Mouse (Mus musculus): ENCODE measurements around the gene Ep400. TPM values are rescaled to one million over a fixed set of nuclear protein-coding genes. Genes with fewer than 3 reads are reported as not detected.

Gene Ep400
- total RNA-seq (2017), result 47.0 and 56.7 TPM in 2 replicates

DNA sequence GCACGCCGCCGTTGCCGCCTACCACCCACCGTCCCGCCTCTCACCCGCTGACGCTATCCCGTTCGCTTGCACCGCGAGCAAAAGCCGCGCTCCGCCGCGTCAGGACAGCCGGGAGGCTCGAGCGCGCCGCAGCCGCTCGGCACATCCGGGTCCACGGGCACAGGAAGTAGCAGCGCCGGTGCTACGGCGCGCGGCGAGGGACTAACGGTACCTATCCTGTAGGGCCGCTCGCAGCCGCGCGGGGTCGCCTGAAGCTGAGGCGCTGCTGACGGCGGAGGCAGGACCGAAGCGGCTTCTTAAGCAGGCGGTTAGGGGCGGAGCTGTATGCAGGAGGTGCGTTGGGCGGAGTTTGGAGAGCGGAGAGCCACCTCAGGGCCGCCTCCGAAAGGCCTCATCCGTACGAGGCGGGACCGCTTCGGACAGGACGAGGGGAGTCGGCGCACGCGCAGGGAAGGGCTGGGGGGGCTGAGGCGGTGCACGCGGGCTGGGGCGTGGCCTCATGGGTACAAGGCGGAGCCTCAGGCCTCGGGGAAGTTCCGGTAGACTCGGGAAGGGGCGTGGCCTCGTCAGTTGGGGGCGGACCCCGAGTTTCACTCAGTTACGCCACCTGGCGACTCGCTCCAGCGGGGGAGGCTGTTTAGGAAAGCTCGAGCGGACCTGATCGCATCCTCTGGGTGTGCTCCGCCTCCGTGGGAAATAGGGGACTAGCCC lies at the start of gene Ep400:
Ep400 (minus strand) TSS at position 270 of the 711 bp plus-strand sequence.
- peak; percentile 94 to 95 for ATAC-seq (replicated peaks in 1 of 2; ENCODE audit: insufficient read depth in 1 of 2, low FRiP score in 2 of 2, low TSS enrichment in 1 of 2, low read depth in 1 of 2, poor library complexity in 2 of 2, severe bottlenecking in 2 of 2)

DNA sequence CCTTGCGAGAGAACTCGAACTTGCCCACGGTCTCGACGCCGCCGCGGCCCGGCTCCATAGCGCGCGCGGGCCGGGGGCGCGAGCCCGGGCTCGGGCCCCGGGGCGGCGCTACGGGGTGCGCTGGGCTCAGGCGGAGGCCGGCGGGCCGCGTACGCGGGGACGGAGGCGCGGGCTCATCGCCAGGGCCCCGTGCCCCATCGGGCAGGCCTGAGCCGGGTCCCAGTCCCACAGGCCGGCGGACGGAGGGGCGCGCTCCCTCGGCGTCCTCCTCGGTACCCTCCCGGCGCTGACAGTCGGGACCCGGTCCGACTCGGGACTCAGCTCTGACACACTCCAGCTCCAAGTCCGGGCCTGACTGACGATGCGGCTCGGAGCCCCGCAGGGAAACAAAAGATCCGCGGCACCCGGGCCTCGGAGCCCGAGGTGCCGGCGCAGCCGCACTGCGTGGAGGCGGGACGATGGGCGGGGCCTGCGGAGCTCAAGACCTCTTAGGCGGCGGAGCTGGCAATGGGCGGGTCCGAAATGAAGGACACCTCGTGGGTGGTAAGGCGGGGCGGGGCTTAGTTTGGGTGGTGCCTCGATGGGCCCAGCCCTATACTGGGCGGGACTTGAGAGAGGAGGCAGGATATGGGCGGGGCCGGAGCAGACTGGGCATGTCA lies 39.3 kb upstream of the Ep400 start, which contains the start of gene Ulk1:
Ulk1 (minus strand) TSS at position 431 of the 659 bp plus-strand sequence.
- ATAC-seq (replicated peaks in 1 of 2; ENCODE audit: insufficient read depth in 1 of 2, low FRiP score in 2 of 2, low TSS enrichment in 1 of 2, low read depth in 1 of 2, poor library complexity in 2 of 2, severe bottlenecking in 2 of 2), result peak; percentile 87 to 88

DNA sequence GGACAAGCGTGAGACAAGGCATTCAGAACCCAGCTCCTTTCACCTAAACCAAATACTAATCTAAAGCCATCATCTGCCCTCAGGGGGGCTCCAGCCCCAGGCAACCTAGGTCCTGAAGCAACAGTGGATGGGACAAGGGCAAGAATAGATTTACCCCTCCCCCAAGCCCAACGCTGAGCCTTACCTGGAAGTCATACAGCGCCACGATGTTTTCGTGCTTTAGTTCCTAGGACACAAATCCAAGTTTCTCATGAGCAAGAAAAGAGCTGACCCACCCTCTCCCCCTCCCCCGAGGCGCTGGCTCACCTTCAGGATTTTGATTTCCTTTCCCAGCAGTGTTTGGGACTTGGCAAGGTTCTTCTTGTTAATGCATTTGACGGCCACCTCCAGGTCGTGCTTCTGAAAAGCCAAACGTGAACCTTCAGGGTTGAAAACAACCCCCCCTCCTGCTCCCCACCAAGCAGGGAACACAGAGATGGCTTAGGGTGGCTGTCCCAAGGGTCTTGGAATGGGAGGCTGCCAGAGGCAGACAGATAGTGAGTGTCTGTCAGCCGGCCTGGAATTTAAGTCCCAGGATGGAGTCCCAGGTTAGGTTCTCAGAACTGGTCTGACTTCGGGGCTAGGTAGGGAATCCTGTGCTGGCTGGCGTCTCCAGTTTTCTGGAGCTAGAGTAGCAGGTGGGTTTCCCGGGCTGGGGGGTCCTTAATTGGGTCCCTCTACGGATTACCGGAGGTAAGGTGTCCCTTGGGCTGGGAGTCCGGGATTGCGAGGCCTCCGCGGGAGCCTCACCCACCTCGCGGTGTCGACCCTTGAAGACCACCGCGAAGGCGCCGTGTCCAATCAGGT lies 38.5 kb upstream of the Ep400 start:
- no peak for ATAC-seq (replicated peaks in 1 of 2; ENCODE audit: insufficient read depth in 1 of 2, low FRiP score in 2 of 2, low TSS enrichment in 1 of 2, low read depth in 1 of 2, poor library complexity in 2 of 2, severe bottlenecking in 2 of 2)

DNA sequence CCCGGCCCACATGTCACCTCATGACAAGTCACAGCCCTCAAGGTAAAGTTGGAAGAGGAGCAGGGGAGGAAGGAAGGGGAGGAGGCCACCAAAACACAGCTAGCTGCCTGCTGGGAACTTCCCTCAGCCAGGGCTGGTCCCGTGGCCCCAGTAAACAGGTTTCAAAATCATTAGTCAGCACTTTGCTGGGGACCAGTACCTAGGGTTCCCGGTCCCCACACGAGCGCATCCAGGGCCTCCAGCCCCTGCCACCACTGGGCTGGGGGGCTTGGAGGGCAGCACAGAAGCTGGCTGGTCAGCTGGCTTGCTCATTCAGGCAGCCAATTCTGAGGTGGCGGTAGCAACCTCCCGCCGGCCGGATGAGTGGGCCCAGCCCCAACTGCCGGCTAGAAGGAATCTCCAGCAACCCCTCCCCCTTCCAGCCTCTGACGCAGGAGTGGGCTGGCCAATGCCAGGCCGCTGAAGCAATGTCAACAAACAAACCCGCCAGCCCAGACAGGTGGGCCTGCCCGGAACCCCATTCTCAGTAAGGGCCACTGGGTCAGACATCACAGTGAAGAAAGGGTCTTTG lies 37.6 kb upstream of the Ep400 start:
- ATAC-seq (replicated peaks in 1 of 2; ENCODE audit: insufficient read depth in 1 of 2, low FRiP score in 2 of 2, low TSS enrichment in 1 of 2, low read depth in 1 of 2, poor library complexity in 2 of 2, severe bottlenecking in 2 of 2), result peak; percentile 70 to 71

DNA sequence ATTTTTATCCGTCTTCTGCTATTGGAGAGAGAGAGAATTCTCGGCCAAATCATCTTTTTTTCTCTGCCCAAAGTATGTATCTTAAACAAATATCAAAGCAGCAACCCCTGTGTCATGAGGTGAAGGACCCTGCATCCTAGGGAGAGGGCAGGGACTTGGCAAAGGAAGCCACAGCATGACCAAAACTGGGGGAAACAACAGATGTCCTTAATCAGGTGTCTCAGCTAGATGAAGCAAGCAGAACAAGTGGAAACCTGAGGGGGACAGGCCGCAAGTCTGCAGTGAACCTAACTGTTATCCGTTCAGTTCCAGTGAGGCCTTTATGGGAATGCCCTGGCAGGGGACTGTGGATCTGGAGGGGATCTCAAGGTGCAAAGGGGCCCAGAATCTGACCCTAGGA lies 36.9 kb upstream of the Ep400 start:
- no peak for ATAC-seq (replicated peaks in 1 of 2; ENCODE audit: insufficient read depth in 1 of 2, low FRiP score in 2 of 2, low TSS enrichment in 1 of 2, low read depth in 1 of 2, poor library complexity in 2 of 2, severe bottlenecking in 2 of 2)

DNA sequence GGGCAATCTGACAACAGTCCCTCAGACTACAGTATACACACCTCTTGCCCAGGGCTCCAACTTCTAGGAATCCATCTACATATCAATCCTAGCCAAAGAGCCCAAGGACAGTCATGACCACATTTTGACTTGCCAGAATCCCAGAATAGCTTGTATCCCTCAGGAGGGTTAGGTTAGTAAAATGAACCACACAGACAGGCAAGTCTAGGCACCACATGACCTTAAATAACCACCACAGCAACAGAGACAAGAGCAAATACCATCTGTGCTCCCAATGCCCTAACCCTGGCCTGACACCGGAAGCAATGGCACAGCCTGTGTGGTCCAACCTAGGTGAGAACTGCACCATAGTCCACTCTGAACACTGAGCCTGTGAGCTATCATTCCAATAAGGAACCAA lies 36.2 kb upstream of the Ep400 start:
- no peak for ATAC-seq (replicated peaks in 1 of 2; ENCODE audit: insufficient read depth in 1 of 2, low FRiP score in 2 of 2, low TSS enrichment in 1 of 2, low read depth in 1 of 2, poor library complexity in 2 of 2, severe bottlenecking in 2 of 2)

DNA sequence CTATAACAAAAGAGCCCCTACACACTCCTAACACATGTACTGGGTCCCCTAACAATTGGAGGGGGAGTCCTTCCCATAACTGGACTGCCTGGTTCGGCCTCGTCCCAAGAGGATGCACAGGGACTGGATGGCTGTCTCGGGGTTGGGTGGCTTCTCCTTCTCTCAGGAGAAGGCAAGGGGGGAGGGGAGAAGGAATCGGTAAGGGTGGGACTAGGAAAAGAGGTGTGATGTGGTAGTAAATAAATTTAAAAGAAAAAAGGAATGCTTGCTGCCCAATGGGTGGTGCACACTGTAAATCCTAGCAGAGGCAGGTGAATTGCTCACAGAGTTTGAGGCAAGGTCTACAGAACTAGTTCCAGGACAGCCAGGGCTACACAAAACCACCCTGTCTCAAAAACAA lies 35.6 kb upstream of the Ep400 start:
- ATAC-seq (replicated peaks in 1 of 2; ENCODE audit: insufficient read depth in 1 of 2, low FRiP score in 2 of 2, low TSS enrichment in 1 of 2, low read depth in 1 of 2, poor library complexity in 2 of 2, severe bottlenecking in 2 of 2), result no peak

DNA sequence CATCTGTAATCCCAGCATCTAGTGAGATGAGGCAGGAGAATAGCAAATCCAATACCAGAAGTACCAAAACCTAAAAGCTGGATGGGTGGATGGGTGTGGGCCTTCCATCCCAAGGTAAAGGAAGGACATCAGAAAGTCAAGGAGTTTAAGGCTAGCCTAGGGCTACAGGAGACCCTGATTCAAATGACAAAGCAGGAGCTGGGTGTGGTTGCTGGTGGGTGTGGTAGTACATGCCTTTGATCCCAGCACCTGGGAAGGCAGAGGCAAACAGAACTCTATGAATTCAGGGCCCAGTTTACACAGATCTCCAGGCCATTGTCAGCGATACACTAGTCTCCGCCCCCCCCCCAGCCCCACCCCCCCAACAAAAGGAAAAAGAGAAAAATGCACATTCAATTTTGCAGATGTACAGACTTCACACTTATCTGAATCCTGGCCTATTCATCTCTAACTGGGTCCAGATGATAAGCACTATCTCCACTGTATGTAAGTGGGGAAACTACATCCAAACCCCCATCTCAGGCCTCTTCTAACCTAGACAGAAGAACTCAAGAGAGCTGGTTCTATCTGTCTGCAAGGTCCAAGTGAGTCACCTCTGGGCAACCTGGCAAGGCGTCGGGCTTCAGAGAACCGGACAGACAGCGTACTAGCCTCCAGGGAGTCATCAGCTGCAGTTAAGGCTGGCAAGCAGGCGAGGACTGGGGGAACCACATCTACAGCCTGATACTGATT lies 33.7 kb upstream of the Ep400 start:
- ATAC-seq (replicated peaks in 1 of 2; ENCODE audit: insufficient read depth in 1 of 2, low FRiP score in 2 of 2, low TSS enrichment in 1 of 2, low read depth in 1 of 2, poor library complexity in 2 of 2, severe bottlenecking in 2 of 2), result no peak

DNA sequence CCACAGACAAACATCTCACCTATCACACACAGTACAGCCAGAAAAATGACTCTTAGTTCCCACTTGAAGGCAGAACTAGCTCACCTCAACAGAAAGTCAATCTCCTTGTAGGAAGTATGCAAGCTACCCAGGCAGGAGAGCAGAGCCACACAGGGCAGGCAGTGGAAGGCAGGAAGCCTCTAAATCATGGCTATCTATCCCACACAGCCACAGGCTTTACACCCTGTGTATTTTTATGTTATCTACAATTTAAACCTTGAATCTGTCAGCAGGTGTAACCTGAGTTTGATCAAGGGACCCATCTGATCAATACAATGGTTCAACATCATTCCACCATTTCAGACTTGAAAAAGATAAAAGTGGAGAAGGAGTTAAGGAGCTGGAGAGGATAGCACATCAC lies 32.3 kb upstream of the Ep400 start:
- ATAC-seq (replicated peaks in 1 of 2; ENCODE audit: insufficient read depth in 1 of 2, low FRiP score in 2 of 2, low TSS enrichment in 1 of 2, low read depth in 1 of 2, poor library complexity in 2 of 2, severe bottlenecking in 2 of 2), result no peak

DNA sequence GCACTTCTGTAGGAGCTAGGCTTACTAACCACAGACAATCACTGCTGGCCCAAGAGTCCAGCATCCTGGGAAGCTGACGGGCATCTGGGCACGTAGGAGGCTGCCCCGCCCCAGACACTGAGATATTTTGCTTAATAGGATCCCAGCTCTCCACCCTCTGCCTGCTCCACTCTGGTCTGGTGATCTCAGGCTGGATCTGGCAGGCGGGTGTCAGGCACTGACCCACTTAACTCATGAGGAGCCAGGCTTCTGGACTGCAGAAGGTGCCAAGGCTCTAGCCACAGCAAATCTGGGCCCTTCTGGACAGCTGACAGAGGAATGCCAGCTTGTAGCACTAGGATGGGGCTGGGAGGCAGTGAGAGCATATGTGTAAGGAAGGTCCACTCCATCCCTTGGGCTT lies 31.7 kb upstream of the Ep400 start:
- no peak for ATAC-seq (replicated peaks in 1 of 2; ENCODE audit: insufficient read depth in 1 of 2, low FRiP score in 2 of 2, low TSS enrichment in 1 of 2, low read depth in 1 of 2, poor library complexity in 2 of 2, severe bottlenecking in 2 of 2)

DNA sequence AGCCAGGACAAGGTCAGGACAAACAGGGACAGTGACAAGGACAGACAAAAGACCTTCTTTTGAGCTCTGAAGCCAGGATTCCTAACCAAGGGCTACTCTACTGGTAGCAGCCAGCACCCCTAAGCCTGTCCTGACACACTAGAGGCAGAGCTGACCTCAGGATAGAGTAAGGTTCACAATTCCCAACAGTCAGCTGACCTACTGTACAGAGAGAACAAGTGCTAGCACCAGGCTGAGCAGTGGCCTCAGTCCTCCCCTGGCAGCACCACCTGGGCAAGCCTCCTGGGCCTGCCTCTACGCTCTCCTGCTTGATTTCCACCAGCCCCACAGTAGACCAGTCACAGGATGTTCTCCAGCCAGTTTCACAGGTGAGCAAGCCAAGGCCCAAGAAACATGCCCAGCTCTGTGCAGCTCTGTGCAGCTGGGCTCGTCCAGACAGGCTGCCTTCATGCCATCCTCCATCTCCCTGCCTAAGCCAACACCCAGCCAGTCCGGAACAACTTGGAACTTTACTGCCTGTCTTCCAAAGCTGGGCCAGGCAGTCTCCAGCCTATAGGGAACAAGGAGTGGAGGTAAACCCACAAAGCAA lies 30.6 kb upstream of the Ep400 start:
- ATAC-seq (replicated peaks in 1 of 2; ENCODE audit: insufficient read depth in 1 of 2, low FRiP score in 2 of 2, low TSS enrichment in 1 of 2, low read depth in 1 of 2, poor library complexity in 2 of 2, severe bottlenecking in 2 of 2), result no peak

DNA sequence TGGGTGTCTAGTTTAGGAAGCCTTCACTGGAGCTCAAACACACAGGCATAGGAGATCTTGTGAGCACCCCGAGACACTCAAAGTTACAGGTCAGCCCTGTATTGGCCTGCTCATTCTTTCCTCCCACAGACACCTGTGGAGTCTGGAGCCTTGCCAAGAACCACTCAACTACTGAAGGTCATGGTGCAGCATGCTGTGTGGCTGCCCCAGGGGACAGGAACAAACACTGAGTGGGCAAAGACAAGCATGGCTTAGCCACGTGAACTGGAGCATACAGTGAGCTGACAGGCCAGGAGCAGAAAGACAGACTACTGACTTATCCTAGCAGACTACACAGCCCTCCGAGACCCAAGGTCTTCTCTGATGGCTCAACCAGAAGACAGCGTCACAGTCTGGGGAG lies 27.2 kb upstream of the Ep400 start:
- no peak for ATAC-seq (replicated peaks in 1 of 2; ENCODE audit: insufficient read depth in 1 of 2, low FRiP score in 2 of 2, low TSS enrichment in 1 of 2, low read depth in 1 of 2, poor library complexity in 2 of 2, severe bottlenecking in 2 of 2)

DNA sequence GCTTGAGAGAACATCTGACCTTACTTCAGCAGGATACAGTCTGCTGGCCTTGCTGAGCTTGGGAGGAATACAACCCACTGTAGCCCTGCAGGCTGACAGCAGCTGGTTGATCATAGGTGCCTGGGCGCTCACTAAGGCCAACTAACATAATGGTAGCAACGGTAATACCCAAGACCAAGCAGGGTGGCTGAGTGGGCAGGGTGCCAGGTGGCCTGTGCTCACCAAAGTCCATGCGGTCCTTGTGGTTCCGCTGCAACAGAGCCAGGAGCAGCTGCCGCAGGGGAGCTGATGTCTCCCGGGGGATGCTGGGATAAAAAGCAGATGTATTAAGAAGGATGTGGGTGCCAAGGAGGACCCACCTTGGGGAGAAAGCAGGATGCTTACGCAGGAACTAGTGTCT lies 23.8 kb upstream of the Ep400 start:
- no peak for ATAC-seq (replicated peaks in 1 of 2; ENCODE audit: insufficient read depth in 1 of 2, low FRiP score in 2 of 2, low TSS enrichment in 1 of 2, low read depth in 1 of 2, poor library complexity in 2 of 2, severe bottlenecking in 2 of 2)

DNA sequence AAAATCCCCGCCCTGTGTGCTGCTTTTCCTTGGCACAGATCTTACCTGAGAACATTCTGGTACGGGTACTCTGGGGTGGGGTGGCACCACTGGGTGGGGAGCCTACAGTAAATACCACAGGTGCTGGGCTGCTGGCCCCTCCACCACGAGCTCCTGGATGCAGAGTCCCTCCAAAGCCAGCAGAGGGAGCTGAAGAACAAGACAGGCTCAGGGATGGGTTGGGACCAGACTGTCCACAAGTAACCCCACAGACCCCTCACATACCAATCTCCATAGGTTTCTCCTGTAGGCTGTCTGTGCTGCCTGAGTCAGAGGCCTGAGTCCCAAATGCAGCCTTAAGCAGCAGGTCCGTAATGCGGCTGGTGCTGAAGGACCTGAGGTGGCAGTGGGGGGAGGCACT lies 18.2 kb upstream of the Ep400 start:
- ATAC-seq (replicated peaks in 1 of 2; ENCODE audit: insufficient read depth in 1 of 2, low FRiP score in 2 of 2, low TSS enrichment in 1 of 2, low read depth in 1 of 2, poor library complexity in 2 of 2, severe bottlenecking in 2 of 2), result peak; percentile 61 to 64; a peak in 3 of 4 replicates

DNA sequence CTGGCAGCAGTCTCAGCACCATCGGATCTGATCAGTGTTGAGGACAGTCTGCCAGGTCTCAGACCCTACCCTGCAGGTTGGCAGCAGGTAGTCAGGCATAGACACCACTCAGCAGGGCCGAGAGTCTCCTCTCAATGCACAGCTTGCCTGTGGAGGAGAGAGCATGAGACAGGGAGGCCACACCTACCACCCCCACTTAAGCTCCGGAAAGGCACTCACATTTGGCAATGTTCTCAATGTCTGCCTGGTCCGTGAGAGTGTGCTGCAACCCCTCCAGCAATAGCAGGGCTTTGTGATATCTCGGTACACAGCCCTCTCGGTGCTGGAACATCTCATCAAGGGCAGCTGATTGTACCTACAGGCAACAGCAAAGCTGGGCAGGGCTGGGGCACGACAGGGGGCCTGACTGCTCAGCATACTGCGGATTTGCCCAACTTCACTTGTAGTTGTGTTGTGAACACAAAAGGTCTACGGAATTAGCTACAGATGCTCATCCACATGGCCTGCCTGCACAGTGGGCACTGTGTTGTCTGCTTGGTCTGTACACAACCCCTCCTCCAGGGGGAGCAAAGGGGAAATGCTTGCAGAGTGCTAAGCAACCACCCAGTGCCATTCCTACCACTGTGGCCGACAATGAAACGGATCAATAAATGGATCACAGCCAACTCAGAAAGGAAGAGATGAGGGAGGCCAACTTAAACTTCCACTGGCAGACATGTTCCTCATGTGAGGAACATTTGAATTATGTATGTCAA lies 15.7 kb upstream of the Ep400 start:
- peak in 1 of 2 experiments; percentile 23; a peak in 1 of 4 replicates for ATAC-seq (replicated peaks in 1 of 2; ENCODE audit: insufficient read depth in 1 of 2, low FRiP score in 2 of 2, low TSS enrichment in 1 of 2, low read depth in 1 of 2, poor library complexity in 2 of 2, severe bottlenecking in 2 of 2)

DNA sequence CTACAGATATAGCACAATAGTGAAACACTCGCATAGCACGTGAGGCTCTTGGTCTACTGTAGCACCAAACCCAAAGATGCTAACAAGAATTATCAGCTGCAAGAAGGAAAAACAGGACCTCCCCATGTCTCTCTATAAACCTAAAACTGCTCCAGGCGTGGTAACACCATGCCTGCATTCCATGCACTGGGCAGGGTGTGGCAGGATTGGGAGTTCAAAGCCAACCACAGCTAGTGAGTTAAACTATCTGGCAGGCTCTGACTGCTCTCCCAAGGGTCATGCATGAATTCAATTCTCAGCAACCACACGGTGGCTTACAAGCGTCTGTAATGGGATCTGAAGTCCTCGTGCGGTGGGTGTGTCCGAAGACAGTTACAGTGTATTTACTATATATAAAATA lies 12.6 kb upstream of the Ep400 start:
- ATAC-seq (replicated peaks in 1 of 2; ENCODE audit: insufficient read depth in 1 of 2, low FRiP score in 2 of 2, low TSS enrichment in 1 of 2, low read depth in 1 of 2, poor library complexity in 2 of 2, severe bottlenecking in 2 of 2), result no peak

Measured in hematopoietic stem cell, adult 5-6 weeks (primary cell).